Mouse (Mus musculus): ENCODE results near the gene Atp6v1e1. TPM values are rescaled to one million over a fixed set of nuclear protein-coding genes. Genes with fewer than 3 reads are reported as not detected.

Atp6v1e1 gene
- polyA plus RNA-seq, 1 experiment from 2014 or later: 193 TPM

DNA sequence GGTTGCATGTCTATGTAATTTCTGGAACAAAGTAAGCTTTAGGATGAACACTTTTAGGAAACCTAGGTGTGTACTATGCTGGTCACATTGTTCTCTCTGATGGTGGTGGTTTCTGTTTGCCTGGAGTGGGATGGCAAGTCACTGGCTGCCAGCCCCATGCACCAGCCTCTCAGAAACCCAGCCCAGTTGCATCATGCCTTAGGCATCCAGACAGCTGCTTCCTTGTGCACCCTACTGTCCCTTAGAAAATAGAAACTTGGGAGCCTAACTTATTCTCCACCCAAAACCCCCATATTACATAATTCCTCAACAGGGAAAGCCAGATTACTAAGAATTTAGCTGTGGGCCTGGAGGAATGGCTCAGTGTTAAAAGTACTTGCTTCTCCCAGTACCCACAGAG is 50.6 kb downstream of the Atp6v1e1 start:
- H3K4me1 ChIP-seq (ENCODE audit: insufficient read depth): no peaks in the 10 kb centered on the region
- no peak overlapping the region for H3K4me3 ChIP-seq (ENCODE audit: low read depth, low read length)
- no peak for ATAC-seq
- no peaks in the 10 kb centered on the region for H3K27me3 ChIP-seq (ENCODE audit: insufficient read depth, low read length)
- no peak for DNase-seq
- no peak for TF ChIP-seq EP300 (IDR thresholded peaks at IDR 0.05; ENCODE audit: low read depth)
- no peak for TF ChIP-seq CTCF (IDR thresholded peaks at IDR 0.05; ENCODE audit: low read depth)
- peaks cover 6% of the 10 kb centered on the region; the same call in 1 of the 2 replicates for H3K36me3 ChIP-seq (replicated peaks; ENCODE audit: insufficient read depth, low read length)
- H3K27ac ChIP-seq (ENCODE audit: low read depth): no peak overlapping the region
- no peaks in the 10 kb centered on the region for H3K9me3 ChIP-seq (ENCODE audit: low read length)
- no peak overlapping the region for H3K4me2 ChIP-seq (ENCODE audit: low read depth, low read length)
- no peak overlapping the region for H3K9ac ChIP-seq (replicated peaks)

- H3K4me2 ChIP-seq (ENCODE audit: low read depth, low read length): no peak overlapping the region
- DNase-seq (no peak), ATAC-seq (no peak)
- WGBS (ENCODE audit: insufficient replicate concordance): 23% methylated on average over 1 of the region's 1 CpGs
- no peak overlapping the region for H3K9ac ChIP-seq (replicated peaks)
- no peaks in the 10 kb centered on the region for H3K4me1 ChIP-seq (ENCODE audit: insufficient read depth)
- H3K27ac ChIP-seq (ENCODE audit: low read depth): no peak overlapping the region
- H3K36me3 ChIP-seq (replicated peaks; ENCODE audit: insufficient read depth, low read length): peaks cover 7% of the 10 kb centered on the region; the same call in 1 of the 2 replicates
- no peak for TF ChIP-seq EP300 (IDR thresholded peaks at IDR 0.05; ENCODE audit: low read depth)
- TF ChIP-seq CTCF (IDR thresholded peaks at IDR 0.05; ENCODE audit: low read depth): peak; percentile 31
- no peaks in the 10 kb centered on the region for H3K9me3 ChIP-seq (ENCODE audit: low read length)
- H3K27me3 ChIP-seq (ENCODE audit: insufficient read depth, low read length): no peaks in the 10 kb centered on the region
- no peak overlapping the region for H3K4me3 ChIP-seq (ENCODE audit: low read depth, low read length)
These were observed 51.2 kb downstream of the Atp6v1e1 start for GRCm38 (mm10) chr6:120771366-120771765.

DNA sequence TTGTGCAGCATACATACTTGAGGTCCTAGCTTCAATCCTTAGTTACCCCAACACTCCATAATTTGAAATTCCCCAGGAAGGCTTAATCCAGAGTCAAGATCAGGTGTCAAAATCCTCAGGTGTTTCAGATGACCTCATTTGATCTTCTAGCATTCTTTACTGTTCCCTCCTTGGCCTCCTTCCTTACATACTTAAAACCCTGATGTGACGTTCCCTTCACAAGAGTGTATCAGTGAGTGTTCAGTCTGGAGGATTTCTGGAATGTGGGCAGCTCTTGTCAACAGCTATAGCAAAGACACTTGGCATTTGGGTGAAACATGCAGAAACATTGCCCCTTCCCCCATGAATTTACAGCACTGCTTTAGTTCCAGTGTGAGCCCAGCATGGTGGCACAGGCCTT is 52.6 kb downstream of the Atp6v1e1 start:
- Histone ChIP-seq H3K4me2 (ENCODE audit: low read depth, low read length) (no peak overlapping the region), H3K27ac (ENCODE audit: low read depth) (no peak overlapping the region), H3K4me1 (ENCODE audit: insufficient read depth) (no peaks in the 10 kb centered on the region), H3K36me3 (replicated peaks; ENCODE audit: insufficient read depth, low read length) (peaks cover 11% of the 10 kb centered on the region; the same call in 1 of the 2 replicates), H3K9ac (replicated peaks) (no peak overlapping the region), H3K4me3 (ENCODE audit: low read depth, low read length) (no peak overlapping the region), H3K27me3 (ENCODE audit: insufficient read depth, low read length) (no peaks in the 10 kb centered on the region), H3K9me3 (ENCODE audit: low read length) (no peaks in the 10 kb centered on the region)
- DNase-seq (no peak), ATAC-seq (no peak)
- 85% methylated on average over 1 of the region's 1 CpGs for WGBS (ENCODE audit: insufficient replicate concordance)
- no peak for TF ChIP-seq EP300 (IDR thresholded peaks at IDR 0.05; ENCODE audit: low read depth)
- TF ChIP-seq CTCF (IDR thresholded peaks at IDR 0.05; ENCODE audit: low read depth): no peak

- Histone ChIP-seq H3K9me3 (ENCODE audit: low read length) (no peaks in the 10 kb centered on the region), H3K27ac (ENCODE audit: low read depth) (no peak overlapping the region), H3K4me1 (ENCODE audit: insufficient read depth) (no peaks in the 10 kb centered on the region), H3K36me3 (replicated peaks; ENCODE audit: insufficient read depth, low read length) (peaks cover 47% of the 10 kb centered on the region), H3K27me3 (ENCODE audit: insufficient read depth, low read length) (no peaks in the 10 kb centered on the region), H3K4me3 (ENCODE audit: low read depth, low read length) (no peak overlapping the region), H3K4me2 (ENCODE audit: low read depth, low read length) (no peak overlapping the region), H3K9ac (replicated peaks) (no peak overlapping the region)
- TF ChIP-seq CTCF (IDR thresholded peaks at IDR 0.05; ENCODE audit: low read depth): no peak
- no peak for TF ChIP-seq EP300 (IDR thresholded peaks at IDR 0.05; ENCODE audit: low read depth)
- WGBS (ENCODE audit: insufficient replicate concordance): 81% methylated on average over 2 of the region's 2 CpGs
- no peak for DNase-seq
- ATAC-seq: no peak
These were observed 61.4 kb downstream of the Atp6v1e1 start for GRCm38 (mm10) chr6:120761151-120761550.

GRCm38 (mm10) chr6:120746416-120746815 is 76.2 kb downstream of the Atp6v1e1 start:
- WGBS (ENCODE audit: insufficient replicate concordance): 87% methylated on average over 2 of the region's 2 CpGs

More at GRCm38 (mm10) chr6:120746416-120746815, 76.2 kb downstream of the Atp6v1e1 start:
- no peak for TF ChIP-seq CTCF (IDR thresholded peaks at IDR 0.05; ENCODE audit: low read depth)
- no peak for TF ChIP-seq EP300 (IDR thresholded peaks at IDR 0.05; ENCODE audit: low read depth)
- Histone ChIP-seq H3K9ac (replicated peaks) (no peak overlapping the region), H3K4me3 (ENCODE audit: low read depth, low read length) (no peak overlapping the region), H3K4me2 (ENCODE audit: low read depth, low read length) (no peak overlapping the region), H3K36me3 (replicated peaks; ENCODE audit: insufficient read depth, low read length) (peaks cover 10% of the 10 kb centered on the region), H3K4me1 (ENCODE audit: insufficient read depth) (no peaks in the 10 kb centered on the region), H3K27me3 (ENCODE audit: insufficient read depth, low read length) (no peaks in the 10 kb centered on the region), H3K9me3 (ENCODE audit: low read length) (no peaks in the 10 kb centered on the region), H3K27ac (ENCODE audit: low read depth) (no peak overlapping the region)
- ATAC-seq: no peak
- DNase-seq: no peak

Small RNAs within 50 kb of the gene (microRNA-seq; reads per million reads assigned to microRNA genes)
- gene Gm25193: not detected

Other genes starting within 250 kb of the Atp6v1e1 start
- gene Cecr2, start 156.4 kb downstream of the Atp6v1e1 start, polyA plus RNA-seq (2015; fragmentation: Nextera tagmentation; extraction: Ambion mirVana): 4.7 and 5.0 TPM in 2 replicates
- gene Slc25a18, start 49.2 kb downstream of the Atp6v1e1 start, polyA plus RNA-seq (2015; fragmentation: Nextera tagmentation; extraction: Ambion mirVana): 0.05 TPM in 1 of 2 replicates, not detected in the other
- gene Bcl2l13, start 13.4 kb upstream of the Atp6v1e1 start, polyA plus RNA-seq (2015; fragmentation: Nextera tagmentation; extraction: Ambion mirVana): 18.4 and 20.4 TPM in 2 replicates
- gene Bid, start 94.1 kb upstream of the Atp6v1e1 start, polyA plus RNA-seq (2015; fragmentation: Nextera tagmentation; extraction: Ambion mirVana): 24.6 and 24.7 TPM in 2 replicates

All from liver, postnatal 0 days (tissue).